ENCODE assay signal across 8 mouse cellular contexts in genomic region chr2:105675730-105676079, GRCm38 (mm10). TPM values are rescaled to one million over a fixed set of nuclear protein-coding genes. Genes with fewer than 3 reads are reported as not detected.
DNase-seq lines count a peak whose midpoint lies in the region; ATAC-seq lines count a peak whose summit lies in the region.

No protein-coding gene starts in this region.

- peak overlapping the region; percentile 38 for H3K4me3 ChIP-seq in kidney, embryonic 16.5 days (ENCODE audit: low read length)
- H3K4me3 ChIP-seq in embryonic facial prominence, embryonic 12.5 days, result peak overlapping the region; percentile 38
- peak overlapping the region; percentile 29 for H3K4me3 ChIP-seq in intestine, embryonic 15.5 days (replicated peaks)
- peak overlapping the region; percentile 62 for H3K4me3 ChIP-seq in neural tube, embryonic 12.5 days

- DNase-seq in kidney, postnatal 25 days, result no peak
- DNase-seq in thymus, postnatal 10 days (ENCODE audit: low spot score in 2 of 2), result no peak
- DNase-seq in kidney, postnatal 36 days, result no peak
- DNase-seq in yolk sac, embryonic 10.5 days (ENCODE audit: low spot score), result no peak

- ATAC-seq in kidney, embryonic 16.5 days (ENCODE audit: low FRiP score, low TSS enrichment), result no peak
- ATAC-seq in embryonic facial prominence, embryonic 12.5 days (ENCODE audit: insufficient number of reproducible peaks, insufficient read depth, low FRiP score, low TSS enrichment), result no peak
- ATAC-seq in intestine, embryonic 15.5 days, result no peak
- ATAC-seq in neural tube, embryonic 12.5 days (ENCODE audit: low FRiP score, low read depth), result no peak

- no peak overlapping the region for H3K9ac ChIP-seq in kidney, embryonic 16.5 days (replicated peaks; ENCODE audit: low read length)
- H3K9ac ChIP-seq in embryonic facial prominence, embryonic 12.5 days, result peak overlapping the region; percentile 53
- no peak overlapping the region for H3K9ac ChIP-seq in intestine, embryonic 15.5 days
- H3K9ac ChIP-seq in neural tube, embryonic 12.5 days, result peak overlapping the region; percentile 86

- peaks cover 26% of the 10 kb centered on the region for H3K4me1 ChIP-seq in kidney, embryonic 16.5 days (ENCODE audit: insufficient read depth, low read length)
- peaks cover 15% of the 10 kb centered on the region; the same call in 1 of the 2 replicates for H3K4me1 ChIP-seq in embryonic facial prominence, embryonic 12.5 days
- peaks cover 25% of the 10 kb centered on the region for H3K4me1 ChIP-seq in intestine, embryonic 15.5 days (replicated peaks)
- peaks cover 50% of the 10 kb centered on the region for H3K4me1 ChIP-seq in neural tube, embryonic 12.5 days

- H3K27me3 ChIP-seq in kidney, embryonic 16.5 days (ENCODE audit: insufficient read depth, low read length), result peaks cover 99% of the 10 kb centered on the region
- peaks cover 88% of the 10 kb centered on the region for H3K27me3 ChIP-seq in embryonic facial prominence, embryonic 12.5 days
- H3K27me3 ChIP-seq in intestine, embryonic 15.5 days (replicated peaks), result peaks cover 90% of the 10 kb centered on the region
- H3K27me3 ChIP-seq in neural tube, embryonic 12.5 days (replicated peaks), result peaks cover 66% of the 10 kb centered on the region

- peak overlapping the region; percentile 53 for H3K4me2 ChIP-seq in kidney, embryonic 16.5 days (replicated peaks; ENCODE audit: low read depth, low read length)
- H3K4me2 ChIP-seq in embryonic facial prominence, embryonic 12.5 days (replicated peaks), result peak overlapping the region; percentile 57
- H3K4me2 ChIP-seq in intestine, embryonic 15.5 days (replicated peaks), result peak overlapping the region; percentile 60
- H3K4me2 ChIP-seq in neural tube, embryonic 12.5 days (replicated peaks), result peak overlapping the region; percentile 72

- H3K36me3 ChIP-seq in kidney, embryonic 16.5 days (ENCODE audit: insufficient read depth, low read length), result no peaks in the 10 kb centered on the region
- no peaks in the 10 kb centered on the region for H3K36me3 ChIP-seq in embryonic facial prominence, embryonic 12.5 days
- H3K36me3 ChIP-seq in intestine, embryonic 15.5 days, result no peaks in the 10 kb centered on the region
- H3K36me3 ChIP-seq in neural tube, embryonic 12.5 days, result no peaks in the 10 kb centered on the region

- no peak overlapping the region for H3K27ac ChIP-seq in kidney, embryonic 16.5 days (ENCODE audit: low read length)
- peak overlapping the region; percentile 67 for H3K27ac ChIP-seq in embryonic facial prominence, embryonic 12.5 days
- H3K27ac ChIP-seq in intestine, embryonic 15.5 days, result no peak overlapping the region
- peak overlapping the region; percentile 72; the same call in 1 of the 2 replicates for H3K27ac ChIP-seq in neural tube, embryonic 12.5 days

- WGBS in kidney, embryonic 16.5 days, result under 1% methylated on average over 11 of the region's 11 CpGs
- 0% methylated on average over 11 of the region's 11 CpGs for WGBS in embryonic facial prominence, embryonic 12.5 days
- under 1% methylated on average over 11 of the region's 11 CpGs for WGBS in intestine, embryonic 15.5 days
- WGBS in neural tube, embryonic 12.5 days, result 0% methylated on average over 11 of the region's 11 CpGs

- no peaks in the 10 kb centered on the region for H3K9me3 ChIP-seq in kidney, embryonic 16.5 days (ENCODE audit: low read length)
- no peaks in the 10 kb centered on the region for H3K9me3 ChIP-seq in embryonic facial prominence, embryonic 12.5 days
- H3K9me3 ChIP-seq in intestine, embryonic 15.5 days, result no peaks in the 10 kb centered on the region
- H3K9me3 ChIP-seq in neural tube, embryonic 12.5 days, result no peaks in the 10 kb centered on the region

RNA-seq across cellular contexts. Expression of gene Pax6, which starts 7.0 kb away (rescaled TPM):
- 0.09 and 0.13 TPM in 2 replicates for polyA plus RNA-seq in kidney, embryonic 16.5 days (2015; fragmentation: Nextera tagmentation; extraction: Ambion mirVana)
- polyA plus RNA-seq in embryonic facial prominence, embryonic 12.5 days (2016; fragmentation: Nextera tagmentation; extraction: Ambion mirVana), result 13.7 and 20.8 TPM in 2 replicates
- 2.3 and 2.8 TPM in 2 replicates for polyA plus RNA-seq in intestine, embryonic 15.5 days (2015; fragmentation: Nextera tagmentation; extraction: Ambion mirVana)
- polyA plus RNA-seq in neural tube, embryonic 12.5 days (2016; fragmentation: Nextera tagmentation; extraction: Ambion mirVana), result 23.8 and 25.7 TPM in 2 replicates

Comparison
In these comparisons a context has a peak if more than half of its experiments do, and no peak if none do; other contexts are left out.
1. H3K27ac ChIP-seq: peak in embryonic facial prominence, embryonic 12.5 days (single experiment) and neural tube, embryonic 12.5 days (single experiment); none in kidney, embryonic 16.5 days (single experiment) and intestine, embryonic 15.5 days (single experiment).
2. H3K9ac ChIP-seq: peak in embryonic facial prominence, embryonic 12.5 days (single experiment) and neural tube, embryonic 12.5 days (single experiment); none in kidney, embryonic 16.5 days (single experiment) and intestine, embryonic 15.5 days (single experiment).
3. Peak in every context shown above with its lines, with median percentiles within 50 percentile points of each other: H3K4me2 ChIP-seq and H3K4me3 ChIP-seq.